Mouse (Mus musculus): Measurements from ENCODE around the gene Arfgef2. TPM values are rescaled to one million over a fixed set of nuclear protein-coding genes. Genes with fewer than 3 reads are reported as not detected.

Arfgef2 gene
- polyA plus RNA-seq, 1 experiment from 2014 or later: 6.7 TPM

GRCm38 (mm10) chr2:166818463-166819143 is 13.2 kb downstream of the Arfgef2 start:
- Histone ChIP-seq H3K27ac (no peak overlapping the region), H3K36me3 (no peaks in the 10 kb centered on the region), H3K9ac (no peak overlapping the region), H3K4me2 (replicated peaks) (no peak overlapping the region), H3K27me3 (replicated peaks) (no peaks in the 10 kb centered on the region), H3K4me1 (replicated peaks) (peaks cover 29% of the 10 kb centered on the region), H3K9me3 (no peaks in the 10 kb centered on the region), H3K4me3 (replicated peaks) (no peak overlapping the region)
- no peak for ATAC-seq
- 86% methylated on average over 9 of the region's 9 CpGs for WGBS

- no peak for ATAC-seq
- Histone ChIP-seq H3K36me3 (no peaks in the 10 kb centered on the region), H3K4me1 (replicated peaks) (peaks cover 29% of the 10 kb centered on the region), H3K4me3 (replicated peaks) (no peak overlapping the region), H3K9me3 (no peaks in the 10 kb centered on the region), H3K4me2 (replicated peaks) (no peak overlapping the region), H3K27ac (no peak overlapping the region), H3K9ac (no peak overlapping the region), H3K27me3 (replicated peaks) (no peaks in the 10 kb centered on the region)
- WGBS: 76% methylated on average over 8 of the region's 8 CpGs
Measured at GRCm38 (mm10) chr2:166819849-166820248, 14.5 kb downstream of the Arfgef2 start.

DNA sequence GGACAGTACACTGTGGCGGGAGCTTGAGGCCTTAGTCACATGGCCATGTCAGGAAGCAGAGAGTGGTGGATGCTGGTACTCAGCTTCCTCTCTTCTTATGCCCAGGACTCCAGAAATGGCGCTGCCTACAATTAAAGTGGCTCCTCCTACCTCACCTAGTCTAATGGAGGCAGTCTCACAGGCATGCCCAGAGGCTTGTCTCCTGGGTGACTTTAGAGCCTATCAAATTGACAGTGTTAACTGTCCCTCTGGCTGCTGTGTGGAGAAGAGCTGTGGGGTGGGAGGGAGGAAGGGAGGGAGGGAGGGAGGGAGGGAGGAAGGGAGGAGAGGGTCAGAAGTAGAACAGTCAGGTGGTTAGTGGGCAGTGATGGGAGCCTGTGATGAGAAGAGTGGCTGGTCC is 15.5 kb downstream of the Arfgef2 start:
- Histone ChIP-seq H3K36me3 (no peaks in the 10 kb centered on the region), H3K9me3 (no peaks in the 10 kb centered on the region), H3K27ac (no peak overlapping the region), H3K4me2 (replicated peaks) (no peak overlapping the region), H3K9ac (no peak overlapping the region), H3K27me3 (replicated peaks) (no peaks in the 10 kb centered on the region), H3K4me3 (replicated peaks) (no peak overlapping the region), H3K4me1 (replicated peaks) (peaks cover 29% of the 10 kb centered on the region)
- WGBS: 46% methylated on average over 2 of the region's 2 CpGs
- ATAC-seq: no peak

- Histone ChIP-seq H3K36me3 (no peaks in the 10 kb centered on the region), H3K27ac (peak overlapping the region; percentile 68; the same call in 1 of the 2 replicates), H3K4me1 (replicated peaks) (peaks cover 29% of the 10 kb centered on the region), H3K4me2 (replicated peaks) (no peak overlapping the region), H3K9ac (no peak overlapping the region), H3K9me3 (no peaks in the 10 kb centered on the region), H3K4me3 (replicated peaks) (no peak overlapping the region), H3K27me3 (replicated peaks) (no peaks in the 10 kb centered on the region)
- WGBS: 85% methylated on average over 3 of the region's 3 CpGs
- ATAC-seq: no peak
Measured at GRCm38 (mm10) chr2:166821406-166821805, 16.0 kb downstream of the Arfgef2 start.

DNA sequence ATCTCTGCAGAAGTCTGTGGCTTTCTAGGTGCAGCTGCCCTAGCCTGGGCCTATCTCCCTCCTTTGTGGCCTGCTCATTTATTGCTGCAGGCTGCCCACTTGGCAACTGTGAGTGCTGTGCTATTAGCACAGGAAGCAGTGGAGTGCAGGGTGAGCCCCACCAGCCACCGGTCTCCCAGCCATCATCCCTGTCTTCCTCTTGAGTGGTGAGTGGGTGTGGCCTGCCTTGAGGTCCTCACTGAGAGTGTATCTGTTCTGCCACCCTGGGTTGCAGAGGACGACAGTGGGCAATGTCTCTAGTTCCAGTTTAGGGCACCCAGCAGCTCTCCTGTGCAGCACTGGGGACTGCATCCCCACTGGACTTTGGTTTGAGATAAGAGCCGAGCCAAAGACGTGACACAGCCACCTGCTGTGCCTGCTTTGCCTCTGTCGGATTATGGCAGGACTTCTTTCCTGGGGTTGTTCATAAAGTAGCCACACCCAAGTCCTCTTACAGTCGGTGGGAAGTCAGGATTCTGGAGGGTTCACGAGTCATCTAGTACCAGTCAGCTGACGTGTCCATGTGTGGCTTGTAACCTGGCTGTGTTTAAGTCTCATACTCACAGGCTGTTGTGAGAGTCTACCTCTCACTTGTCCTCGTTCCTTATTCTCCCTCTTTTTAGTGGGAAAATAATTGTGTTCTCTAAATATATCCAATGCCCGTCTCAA is 16.9 kb downstream of the Arfgef2 start:
- peaks cover 29% of the 10 kb centered on the region for H3K4me1 ChIP-seq (replicated peaks)
- peak; percentile 93 for ATAC-seq
- 55% methylated on average over 10 of the region's 10 CpGs for WGBS
- H3K9me3 ChIP-seq: no peaks in the 10 kb centered on the region
- no peaks in the 10 kb centered on the region for H3K27me3 ChIP-seq (replicated peaks)
- peak overlapping the region; percentile 70 for H3K27ac ChIP-seq
- no peaks in the 10 kb centered on the region for H3K36me3 ChIP-seq
- no peak overlapping the region for H3K4me3 ChIP-seq (replicated peaks)
- peak overlapping the region; percentile 24 for H3K4me2 ChIP-seq (replicated peaks)
- H3K9ac ChIP-seq: no peak overlapping the region

DNA sequence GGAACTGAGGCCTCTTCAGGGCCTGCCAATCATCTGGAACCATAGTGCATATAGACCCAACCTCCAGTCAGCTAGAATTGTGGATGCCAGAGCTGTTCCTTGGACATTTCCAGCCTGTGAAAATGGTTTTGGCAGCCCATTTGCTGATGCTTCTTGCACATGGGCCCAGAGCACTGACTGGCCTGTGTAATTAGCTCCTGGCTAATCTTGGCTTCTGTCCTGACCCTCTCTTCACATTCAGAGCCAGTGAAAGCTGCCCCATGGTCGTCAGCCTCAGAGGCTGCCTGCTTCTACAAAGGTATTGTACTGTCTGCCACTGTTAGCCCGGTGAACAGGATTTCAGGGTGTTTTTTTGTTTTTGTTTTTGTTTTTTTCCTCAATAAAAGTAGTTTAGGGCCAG is 17.5 kb downstream of the Arfgef2 start:
- no peak for ATAC-seq
- Histone ChIP-seq H3K4me2 (replicated peaks) (no peak overlapping the region), H3K4me1 (replicated peaks) (peaks cover 29% of the 10 kb centered on the region), H3K36me3 (no peaks in the 10 kb centered on the region), H3K9me3 (no peaks in the 10 kb centered on the region), H3K27me3 (replicated peaks) (no peaks in the 10 kb centered on the region), H3K4me3 (replicated peaks) (no peak overlapping the region), H3K27ac (peak overlapping the region; percentile 70; the same call in 1 of the 2 replicates), H3K9ac (no peak overlapping the region)
- 77% methylated on average over 2 of the region's 2 CpGs for WGBS

GRCm38 (mm10) chr2:166824386-166824785 is 19.0 kb downstream of the Arfgef2 start:
- no peak for ATAC-seq

DNA sequence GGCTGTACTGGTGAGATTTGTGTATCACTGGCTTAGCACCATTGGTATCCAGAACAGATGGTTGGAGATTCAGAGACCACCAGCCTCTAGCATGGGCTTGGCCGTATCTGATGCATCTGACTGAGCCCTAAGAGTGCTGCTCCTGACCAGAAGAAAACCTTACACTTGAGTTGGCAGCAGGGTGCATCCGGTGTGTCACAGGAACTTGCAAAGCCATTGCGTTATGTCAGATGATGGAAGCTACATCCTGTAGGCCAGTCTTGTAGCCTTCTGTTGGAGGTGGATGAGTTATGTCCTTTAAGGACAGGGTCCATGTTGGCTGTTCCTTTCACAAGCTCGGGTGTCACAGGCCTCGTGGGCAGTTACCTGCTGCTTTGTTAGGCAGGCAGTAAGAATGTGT is 19.6 kb downstream of the Arfgef2 start:
- no peak for ATAC-seq
- Histone ChIP-seq H3K4me1 (replicated peaks) (peaks cover 26% of the 10 kb centered on the region), H3K4me3 (replicated peaks) (no peak overlapping the region), H3K27ac (no peak overlapping the region), H3K4me2 (replicated peaks) (no peak overlapping the region), H3K9me3 (no peaks in the 10 kb centered on the region), H3K36me3 (no peaks in the 10 kb centered on the region), H3K9ac (no peak overlapping the region), H3K27me3 (replicated peaks) (no peaks in the 10 kb centered on the region)
- WGBS: 93% methylated on average over 5 of the region's 5 CpGs

More at GRCm38 (mm10) chr2:166824386-166824785, 19.0 kb downstream of the Arfgef2 start:
- no peaks in the 10 kb centered on the region for H3K27me3 ChIP-seq (replicated peaks)
- no peak overlapping the region for H3K9ac ChIP-seq
- H3K4me3 ChIP-seq (replicated peaks): no peak overlapping the region
- no peak overlapping the region for H3K27ac ChIP-seq
- peaks cover 26% of the 10 kb centered on the region for H3K4me1 ChIP-seq (replicated peaks)
- WGBS: 78% methylated on average over 5 of the region's 5 CpGs
- H3K36me3 ChIP-seq: no peaks in the 10 kb centered on the region
- no peak overlapping the region for H3K4me2 ChIP-seq (replicated peaks)
- no peaks in the 10 kb centered on the region for H3K9me3 ChIP-seq

GRCm38 (mm10) chr2:166826491-166827224 is 21.3 kb downstream of the Arfgef2 start:
- no peak for ATAC-seq
- no peak overlapping the region for H3K4me2 ChIP-seq (replicated peaks)
- H3K4me1 ChIP-seq (replicated peaks): peaks cover 10% of the 10 kb centered on the region
- H3K27me3 ChIP-seq (replicated peaks): no peaks in the 10 kb centered on the region
- no peaks in the 10 kb centered on the region for H3K9me3 ChIP-seq
- WGBS: 88% methylated on average over 8 of the region's 8 CpGs
- H3K4me3 ChIP-seq (replicated peaks): no peak overlapping the region
- no peak overlapping the region for H3K27ac ChIP-seq
- no peaks in the 10 kb centered on the region for H3K36me3 ChIP-seq
- no peak overlapping the region for H3K9ac ChIP-seq

DNA sequence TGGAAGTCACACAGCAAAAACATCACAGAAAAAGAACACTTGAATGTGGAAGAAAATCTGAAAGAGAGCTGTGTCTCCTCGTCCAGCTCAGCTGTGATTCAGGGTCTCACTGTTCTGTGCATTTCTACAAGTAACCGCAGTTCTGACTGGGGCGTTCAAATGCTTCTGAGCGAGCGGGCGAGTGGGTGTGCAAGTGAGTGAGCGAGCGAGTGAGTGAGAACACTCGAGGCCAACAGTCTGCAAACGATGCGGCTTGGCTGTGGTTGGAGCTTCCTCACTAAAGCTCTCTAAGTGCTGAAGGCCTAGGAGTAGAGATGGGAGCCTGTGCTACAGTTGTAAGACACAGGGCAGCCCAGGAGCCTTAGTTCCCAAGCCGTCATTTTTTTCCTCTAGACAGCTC is 22.9 kb downstream of the Arfgef2 start:
- Histone ChIP-seq H3K4me2 (replicated peaks) (no peak overlapping the region), H3K9me3 (no peaks in the 10 kb centered on the region), H3K36me3 (no peaks in the 10 kb centered on the region), H3K27me3 (replicated peaks) (no peaks in the 10 kb centered on the region), H3K4me1 (replicated peaks) (no peaks in the 10 kb centered on the region), H3K4me3 (replicated peaks) (no peak overlapping the region), H3K27ac (no peak overlapping the region), H3K9ac (no peak overlapping the region)
- ATAC-seq: no peak
- WGBS: 89% methylated on average over 12 of the region's 12 CpGs

DNA sequence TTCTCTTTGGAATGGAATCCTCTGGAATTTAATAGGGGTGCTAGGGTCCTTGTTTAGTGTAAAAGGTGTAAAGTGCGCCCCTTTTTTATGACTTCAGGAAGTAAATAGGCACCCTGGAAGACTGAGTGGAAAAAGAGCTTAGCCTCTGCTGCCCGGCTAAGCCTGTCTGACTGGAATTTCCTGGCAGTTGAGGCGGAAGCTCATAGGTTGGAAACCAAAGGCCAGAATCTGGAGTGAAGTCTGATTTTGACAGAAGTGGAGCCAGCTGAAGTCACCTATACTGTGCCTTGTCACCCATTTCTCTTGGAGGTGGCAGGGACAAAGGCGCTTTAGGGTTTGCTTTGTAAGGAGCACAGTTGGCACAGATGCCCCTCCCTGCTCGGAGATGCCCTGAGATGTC is 25.0 kb downstream of the Arfgef2 start:
- Histone ChIP-seq H3K4me1 (replicated peaks) (no peaks in the 10 kb centered on the region), H3K9me3 (no peaks in the 10 kb centered on the region), H3K27ac (no peak overlapping the region), H3K4me3 (replicated peaks) (no peak overlapping the region), H3K27me3 (replicated peaks) (no peaks in the 10 kb centered on the region), H3K4me2 (replicated peaks) (no peak overlapping the region), H3K36me3 (0 out of 2 replicates have a peak, but pooled peaks cover 3% of the 10 kb centered on the region), H3K9ac (no peak overlapping the region)
- WGBS: 78% methylated on average over 5 of the region's 5 CpGs
- ATAC-seq: peak; percentile 84

- H3K9me3 ChIP-seq: no peaks in the 10 kb centered on the region
- WGBS: 95% methylated on average over 2 of the region's 2 CpGs
Measured at GRCm38 (mm10) chr2:166834091-166834490, 28.7 kb downstream of the Arfgef2 start.

More at GRCm38 (mm10) chr2:166834091-166834490, 28.7 kb downstream of the Arfgef2 start:
- H3K4me2 ChIP-seq (replicated peaks): no peak overlapping the region
- no peak for ATAC-seq
- no peak overlapping the region for H3K9ac ChIP-seq
- peaks cover 12% of the 10 kb centered on the region; the same call in 1 of the 2 replicates for H3K36me3 ChIP-seq
- no peak overlapping the region for H3K4me3 ChIP-seq (replicated peaks)
- no peaks in the 10 kb centered on the region for H3K4me1 ChIP-seq (replicated peaks)
- no peak overlapping the region for H3K27ac ChIP-seq
- no peaks in the 10 kb centered on the region for H3K27me3 ChIP-seq (replicated peaks)

All from intestine, embryonic 15.5 days (tissue).